Mouse (Mus musculus) limb, embryonic 11.5 days (tissue): ENCODE data around the gene Smyd3. TPM values are rescaled to one million over a fixed set of nuclear protein-coding genes. Genes with fewer than 3 reads are reported as not detected.

Experiments used
- ATAC-seq: fragments of 200-750 bp; cut with Nextera tagmentation; 2 replicates; pipeline ENCODE4 v1.8.0; 2017; ENCODE audit warnings: low read depth; ENCODE audit not compliant: insufficient number of reproducible peaks, low FRiP score, low TSS enrichment
- DNase-seq: peaks from one replicate; pipeline ENCODE4 v3.0.0-alpha.2; 2015; ENCODE audit warnings: low spot score
- H3K27ac ChIP-seq: fragments of 300-500 bp; sonication (generic); replicated peaks from 2 replicates; pipeline ENCODE4 v1.5.1; 2014; ENCODE audit warnings: low read depth, mild to moderate bottlenecking, low read length
- H3K27me3 ChIP-seq: fragments of 300-500 bp; sonication (generic); 2 replicates; pipeline ENCODE4 v1.6.1; 2014; ENCODE audit warnings: mild to moderate bottlenecking, low read length, mixed read lengths; ENCODE audit not compliant: control insufficient read depth, insufficient read depth
- H3K36me3 ChIP-seq: fragments of 300-500 bp; sonication (generic); 2 replicates; pipeline ENCODE4 v1.6.1; 2014; ENCODE audit warnings: mild to moderate bottlenecking, low read length, moderate library complexity, mixed read lengths; ENCODE audit not compliant: control insufficient read depth, insufficient read depth
- H3K4me1 ChIP-seq: fragments of 300-500 bp; sonication (generic); 2 replicates; pipeline ENCODE4 v1.6.1; 2014; ENCODE audit warnings: low read length, mixed read lengths; ENCODE audit not compliant: control insufficient read depth, insufficient read depth
- H3K4me2 ChIP-seq: fragments of 300-500 bp; sonication (generic); 2 replicates; pipeline ENCODE4 v1.6.1; 2014; ENCODE audit warnings: low read depth, mild to moderate bottlenecking, moderate library complexity; ENCODE audit not compliant: severe bottlenecking
- H3K4me3 ChIP-seq: fragments of 300-500 bp; sonication (generic); 2 replicates; pipeline ENCODE4 v1.5.1; 2014; ENCODE audit warnings: low read depth, low read length
- H3K9ac ChIP-seq: fragments of 300-500 bp; sonication (generic); 2 replicates; pipeline ENCODE4 v1.6.1; 2014; ENCODE audit warnings: mild to moderate bottlenecking, low read length
- H3K9me3 ChIP-seq: fragments of 300-500 bp; sonication (generic); 2 replicates; pipeline ENCODE4 v1.6.1; 2016; ENCODE audit warnings: low read length; ENCODE audit not compliant: control insufficient read depth
- WGBS: fragments of 180-500 bp; shearing (Covaris S2); extraction: QIAGEN DNeasy Blood & Tissue Kit; methylation state at CpG from one replicate; pipeline ENCODE4 v1.1.7; 2014; 5-methylcytosine and 5-hydroxymethylcytosine counted together
- polyA plus RNA-seq: library from polyadenylated mRNA; unstranded; fragments of >200 nt; fragmentation: Nextera tagmentation; extraction: Ambion mirVana; gene quantifications from 2 replicates; pipeline ENCODE4 v1.2.1, GENCODE M21; 2014

Smyd3 gene
- polyA plus RNA-seq, 1 experiment from 2014 or later: 25.6 TPM

- WGBS: 56% methylated on average over 4 of the region's 4 CpGs
- Histone ChIP-seq H3K9ac (no peak overlapping the region), H3K36me3 (peaks cover 5% of the 10 kb centered on the region; the same call in 1 of the 2 replicates), H3K4me1 (no peaks in the 10 kb centered on the region), H3K9me3 (no peaks in the 10 kb centered on the region), H3K27me3 (no peaks in the 10 kb centered on the region), H3K4me3 (no peak overlapping the region), H3K4me2 (no peak overlapping the region), H3K27ac (no peak overlapping the region)
- DNase-seq (no peak), ATAC-seq (no peak)
Observed at GRCm38 (mm10) chr1:178929531-178929930, 588.3 kb downstream of the Smyd3 start.

- Histone ChIP-seq H3K4me2 (no peak overlapping the region), H3K27ac (no peak overlapping the region), H3K36me3 (no peaks in the 10 kb centered on the region; the same call in 1 of the 2 replicates), H3K4me1 (peaks cover 5% of the 10 kb centered on the region; the same call in 1 of the 2 replicates), H3K9ac (no peak overlapping the region), H3K9me3 (no peaks in the 10 kb centered on the region), H3K27me3 (no peaks in the 10 kb centered on the region), H3K4me3 (no peak overlapping the region)
- no peak for DNase-seq
- no peak for ATAC-seq
- WGBS: 80% methylated on average over 8 of the region's 8 CpGs
Observed at GRCm38 (mm10) chr1:178924492-178925183, 593.2 kb downstream of the Smyd3 start.

- Histone ChIP-seq H3K27ac (no peak overlapping the region), H3K4me2 (no peak overlapping the region), H3K9me3 (no peaks in the 10 kb centered on the region), H3K9ac (no peak overlapping the region), H3K27me3 (no peaks in the 10 kb centered on the region), H3K4me3 (no peak overlapping the region), H3K4me1 (peaks cover 11% of the 10 kb centered on the region; the same call in 1 of the 2 replicates), H3K36me3 (peaks cover 14% of the 10 kb centered on the region)
- no peak for ATAC-seq
- WGBS: 71% methylated on average over 31 of the region's 31 CpGs
- DNase-seq: no peak
Observed at GRCm38 (mm10) chr1:178917194-178917902, 600.5 kb downstream of the Smyd3 start.

DNA sequence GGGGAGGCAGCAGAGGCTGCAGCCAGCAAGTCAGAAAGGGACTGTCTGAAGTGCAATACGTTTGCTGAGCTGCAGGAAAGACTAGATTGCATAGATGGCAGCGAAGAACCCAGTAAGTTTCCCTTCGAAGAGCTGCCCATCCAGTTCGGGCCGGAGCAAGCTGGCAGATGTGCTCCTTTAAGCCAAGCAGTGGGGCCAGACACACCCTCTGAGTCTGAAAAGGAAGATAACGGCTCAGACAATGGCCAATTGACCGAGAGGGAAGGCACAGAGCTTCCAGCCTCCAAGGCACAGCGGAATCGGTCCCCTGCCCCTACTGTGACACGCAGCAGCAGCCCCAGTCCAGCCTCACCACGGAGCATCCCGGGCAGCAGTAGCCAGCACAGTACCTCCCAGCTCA, 602.8 kb downstream of the Smyd3 start:
- ATAC-seq (no peak), DNase-seq (no peak)
- Histone ChIP-seq H3K4me1 (peaks cover 14% of the 10 kb centered on the region; the same call in 1 of the 2 replicates), H3K4me2 (no peak overlapping the region), H3K36me3 (peaks cover 14% of the 10 kb centered on the region), H3K27ac (no peak overlapping the region), H3K27me3 (no peaks in the 10 kb centered on the region), H3K9ac (no peak overlapping the region), H3K4me3 (no peak overlapping the region), H3K9me3 (no peaks in the 10 kb centered on the region)
- WGBS: 88% methylated on average over 12 of the region's 12 CpGs

- ATAC-seq: no peak
- H3K4me2 ChIP-seq: no peak overlapping the region
- H3K4me3 ChIP-seq: no peak overlapping the region
- H3K27me3 ChIP-seq: no peaks in the 10 kb centered on the region
- no peak overlapping the region for H3K27ac ChIP-seq
- no peak for DNase-seq
- peaks cover 12% of the 10 kb centered on the region for H3K36me3 ChIP-seq
- H3K4me1 ChIP-seq: peaks cover 6% of the 10 kb centered on the region; the same call in 1 of the 2 replicates
- no peaks in the 10 kb centered on the region for H3K9me3 ChIP-seq
- 68% methylated on average over 6 of the region's 6 CpGs for WGBS
- H3K9ac ChIP-seq: no peak overlapping the region
Observed at GRCm38 (mm10) chr1:178912936-178913716, 604.7 kb downstream of the Smyd3 start.

DNA sequence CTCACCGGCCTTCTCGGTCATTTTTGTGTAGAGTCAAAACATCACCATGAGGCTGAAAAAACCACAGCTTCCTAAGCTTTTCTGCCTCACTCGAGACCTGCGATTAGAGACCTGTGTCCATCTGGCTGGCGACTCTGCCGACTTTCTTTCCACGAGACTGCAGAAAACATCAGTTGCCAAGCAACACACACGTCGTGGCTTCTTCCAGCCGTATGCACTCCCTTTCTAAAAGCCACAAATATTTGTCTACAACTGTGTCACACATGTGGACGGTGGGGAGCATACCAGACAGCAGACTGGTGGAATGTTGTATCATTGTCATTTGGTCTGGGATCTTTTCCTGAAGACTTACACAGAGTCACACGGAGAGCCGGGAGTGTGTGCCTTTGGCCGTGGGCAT, 606.9 kb downstream of the Smyd3 start:
- no peaks in the 10 kb centered on the region for H3K27me3 ChIP-seq
- H3K4me3 ChIP-seq: no peak overlapping the region
- no peaks in the 10 kb centered on the region for H3K9me3 ChIP-seq
- H3K36me3 ChIP-seq: peaks cover 4% of the 10 kb centered on the region; the same call in 1 of the 2 replicates
- no peak overlapping the region for H3K4me2 ChIP-seq
- no peak overlapping the region for H3K27ac ChIP-seq
- no peak for DNase-seq
- no peak for ATAC-seq
- 75% methylated on average over 14 of the region's 14 CpGs for WGBS
- H3K9ac ChIP-seq: no peak overlapping the region
- peaks cover 4% of the 10 kb centered on the region; the same call in 1 of the 2 replicates for H3K4me1 ChIP-seq

Other genes with a start within 250 kb of the Smyd3 start
- gene Tfb2m, start 28.2 kb upstream of the Smyd3 start, polyA plus RNA-seq: 27.8 and 29.2 TPM in 2 replicates
- 14.8 and 16.9 TPM in 2 replicates for gene Cnst, start 28.3 kb upstream of the Smyd3 start, polyA plus RNA-seq
- gene Sccpdh, start 150.2 kb upstream of the Smyd3 start, polyA plus RNA-seq: 81.6 and 85.6 TPM in 2 replicates
- 0.07 and 0.14 TPM in 2 replicates for gene Kif28, start 227.2 kb upstream of the Smyd3 start, polyA plus RNA-seq